Mouse (Mus musculus): Measurements from ENCODE around the gene Sh3bgrl3. TPM values are rescaled to one million over a fixed set of nuclear protein-coding genes. Genes with fewer than 3 reads are reported as not detected.

Gene Sh3bgrl3
- total RNA-seq, 2 experiments from 2014 or later: 271 to 295 TPM

DNA sequence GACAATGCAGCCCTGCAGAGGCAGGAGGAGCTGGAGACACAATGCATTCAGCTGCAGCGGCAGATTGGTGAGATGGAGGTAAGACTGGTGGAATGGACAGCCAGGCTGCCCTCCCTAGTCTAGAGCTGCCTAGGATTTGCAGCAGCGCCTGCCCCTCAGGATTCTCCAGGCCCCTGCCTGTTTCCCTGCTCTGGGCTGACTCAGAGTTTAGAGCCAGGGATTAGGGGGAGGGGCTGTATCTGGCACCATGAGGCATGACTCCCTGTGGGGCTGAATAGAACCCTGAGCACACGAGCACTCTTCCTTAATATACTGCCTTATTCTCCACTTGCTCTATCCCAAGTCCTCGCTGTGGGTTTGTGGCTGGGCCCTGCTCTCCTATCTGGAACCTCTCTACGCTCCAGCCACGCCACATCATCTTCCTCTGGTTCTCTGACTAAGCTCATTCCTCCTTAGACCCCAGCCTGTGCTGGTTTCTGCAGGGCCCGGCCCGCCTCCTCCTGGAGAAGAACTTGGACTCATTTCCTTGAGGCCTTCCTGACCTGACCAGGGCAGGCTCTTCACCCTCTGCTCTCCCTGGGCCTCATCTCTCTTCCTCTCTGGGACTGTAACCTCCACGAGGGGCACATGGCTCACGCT is 15.1 kb downstream of the Sh3bgrl3 start:
- DNase-seq (ENCODE audit: low spot score in 2 of 2): no peak

DNA sequence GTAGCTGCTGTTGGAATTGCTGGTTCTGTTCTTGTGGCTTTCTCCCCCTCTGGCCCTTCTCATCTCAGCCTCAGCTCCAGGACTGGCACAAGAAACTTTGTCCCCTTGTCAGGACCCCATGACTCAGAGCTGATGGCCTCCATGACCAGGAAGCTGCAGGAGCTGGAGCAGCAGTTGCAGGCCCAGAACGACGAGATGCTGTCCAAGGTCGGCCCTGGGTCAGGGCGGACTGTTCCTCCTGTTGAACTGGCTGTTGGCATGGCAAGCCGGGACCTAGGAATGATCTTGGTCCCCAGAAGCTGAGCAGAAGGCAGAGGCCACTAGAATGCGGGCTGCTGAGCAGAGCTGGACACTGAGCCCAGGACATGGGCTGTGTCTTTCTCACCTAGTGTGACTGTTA is 16.2 kb downstream of the Sh3bgrl3 start:
- no peak for DNase-seq (ENCODE audit: low spot score in 2 of 2)

DNA sequence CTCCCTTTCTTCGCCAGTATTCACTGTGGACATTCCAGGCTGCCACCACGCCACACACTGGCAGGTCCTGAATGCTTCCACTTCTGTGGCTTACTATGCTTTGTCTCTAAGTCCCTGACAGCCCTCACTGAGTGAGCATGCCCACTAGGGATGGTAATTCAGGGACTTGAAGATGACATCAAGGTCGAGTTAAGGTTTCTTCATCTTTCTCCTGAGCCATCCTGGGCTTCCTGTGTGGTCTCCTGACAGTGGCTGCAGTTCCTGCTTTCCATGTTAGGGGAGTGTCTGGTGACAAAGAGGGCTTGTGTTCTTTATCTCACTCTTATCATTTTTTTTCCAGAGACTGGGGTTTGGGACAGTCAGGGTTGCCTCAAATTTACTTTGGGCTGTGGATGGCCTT is 17.9 kb downstream of the Sh3bgrl3 start:
- no peak for DNase-seq (ENCODE audit: low spot score in 2 of 2)

DNA sequence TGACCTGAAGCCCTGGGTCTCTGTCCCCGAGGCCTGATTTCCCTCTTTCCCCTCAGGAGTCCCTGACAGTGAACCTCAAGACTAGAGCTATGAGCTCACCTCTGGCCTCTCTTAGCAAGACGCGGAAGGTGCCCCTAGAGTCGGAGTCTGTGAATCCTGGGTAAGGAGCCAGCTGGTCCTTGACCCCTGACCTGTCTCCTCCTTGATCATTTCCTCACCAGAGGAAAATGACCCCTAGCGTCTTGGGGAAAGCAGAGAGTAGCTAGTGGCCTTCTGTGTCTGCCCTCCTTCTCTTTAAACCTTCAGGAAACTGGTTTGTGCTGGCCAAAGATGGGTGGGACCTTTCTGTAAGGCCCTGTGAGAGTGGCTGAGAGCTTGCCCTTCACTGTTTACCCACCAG is 20.4 kb downstream of the Sh3bgrl3 start:
- DNase-seq (ENCODE audit: low spot score in 2 of 2): no peak

DNA sequence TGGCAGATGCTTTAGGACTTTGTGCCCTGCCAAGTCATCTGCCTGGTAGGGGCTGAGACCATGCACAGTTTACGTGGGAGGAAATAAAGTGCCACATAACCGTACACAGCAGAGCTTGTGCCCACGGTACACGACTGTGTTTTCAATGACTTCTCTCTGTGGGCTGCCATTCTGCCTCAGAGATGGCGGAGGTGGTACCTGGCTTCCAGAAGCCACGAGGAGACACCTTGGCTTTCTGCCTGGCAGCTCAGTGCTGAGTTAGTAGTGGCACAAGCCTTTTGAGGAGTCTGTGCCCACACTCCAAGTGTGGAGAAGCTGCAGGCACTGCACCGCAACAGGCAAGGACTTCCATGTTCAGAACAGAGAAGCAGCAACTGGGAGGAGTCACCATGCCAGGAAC is 20.9 kb downstream of the Sh3bgrl3 start:
- no peak for DNase-seq (ENCODE audit: low spot score in 2 of 2)

DNA sequence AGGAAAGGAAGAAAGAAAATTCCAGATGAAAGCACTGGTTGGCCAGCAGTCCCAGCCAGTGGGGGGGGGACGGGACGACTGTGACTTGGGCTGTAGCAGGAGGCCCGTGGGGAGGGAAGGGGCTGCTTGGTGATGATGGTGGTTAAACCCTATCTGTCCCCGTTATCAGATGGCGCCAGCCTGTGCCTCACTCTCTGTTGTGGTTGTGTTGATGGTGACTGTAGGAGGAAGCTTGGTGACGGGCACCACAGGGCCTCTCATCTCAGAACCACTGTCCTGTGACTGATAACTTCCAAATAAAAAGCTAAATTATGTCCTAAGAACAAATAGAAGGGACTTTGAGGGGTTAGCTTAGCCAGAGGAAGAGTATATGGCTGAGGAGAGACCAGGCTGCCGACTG is 22.5 kb downstream of the Sh3bgrl3 start:
- no peak for DNase-seq (ENCODE audit: low spot score in 2 of 2)

DNA sequence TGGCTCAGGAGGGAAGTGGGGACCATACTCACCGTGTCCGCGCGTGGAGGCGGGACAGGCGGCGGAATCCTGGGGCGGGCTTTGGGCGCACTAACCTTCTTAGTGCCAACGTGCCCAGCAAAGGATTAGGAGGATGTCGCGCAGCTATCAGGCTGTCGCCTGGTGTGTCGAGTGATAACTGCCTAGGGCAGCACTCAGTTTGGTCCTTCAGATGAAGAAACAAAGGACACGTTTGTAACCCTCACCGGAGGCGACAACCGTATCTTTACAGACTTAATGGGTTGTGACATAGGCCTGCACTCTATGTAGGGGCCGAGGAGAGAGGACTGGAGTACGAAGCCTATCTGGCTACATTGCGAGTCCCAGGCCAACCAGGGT is 25.9 kb downstream of the Sh3bgrl3 start:
- DNase-seq (ENCODE audit: low spot score in 2 of 2): no peak

DNA sequence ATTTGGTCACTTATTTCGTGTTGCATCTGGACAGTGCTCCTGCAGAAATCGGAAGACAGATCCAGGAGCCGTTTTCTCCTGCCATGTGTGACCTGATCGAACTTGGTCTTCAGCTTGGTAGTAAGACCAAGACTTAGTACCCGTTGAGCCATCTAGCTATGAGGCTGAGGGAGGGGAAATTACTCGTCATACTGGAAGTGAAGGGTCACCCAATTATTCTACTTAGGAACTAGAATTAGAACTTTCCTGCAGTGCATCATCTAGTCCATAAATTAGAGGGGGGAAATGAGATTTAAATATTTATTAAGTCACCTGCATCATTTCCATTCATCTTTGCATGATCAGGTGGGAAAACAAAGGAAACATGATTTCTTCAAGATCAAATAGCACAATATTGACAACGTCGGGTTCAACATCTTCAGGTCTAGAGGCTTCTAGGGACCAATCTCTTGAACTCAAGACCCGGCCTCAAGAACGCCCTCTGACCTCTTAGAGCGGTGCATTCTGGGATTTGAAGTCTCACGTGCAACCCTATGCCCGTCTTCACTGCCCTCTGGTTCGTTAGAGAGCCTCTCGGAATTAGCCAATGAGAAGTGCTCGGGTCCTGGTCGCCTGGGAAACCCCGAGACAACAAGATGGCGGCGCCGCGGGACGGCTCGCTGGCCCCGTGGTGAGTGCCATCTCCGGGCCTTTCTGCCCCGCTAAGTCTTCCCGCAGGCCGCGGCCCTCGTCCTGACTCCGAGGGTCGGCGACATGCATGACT is 26.4 kb downstream of the Sh3bgrl3 start, which contains the start of gene Ubxn11:
Gene Ubxn11, plus strand, starts transcription at position 592 of the 763 bp plus-strand sequence.
- peak; percentile 81 to 94 for DNase-seq (ENCODE audit: low spot score in 2 of 2)

DNA sequence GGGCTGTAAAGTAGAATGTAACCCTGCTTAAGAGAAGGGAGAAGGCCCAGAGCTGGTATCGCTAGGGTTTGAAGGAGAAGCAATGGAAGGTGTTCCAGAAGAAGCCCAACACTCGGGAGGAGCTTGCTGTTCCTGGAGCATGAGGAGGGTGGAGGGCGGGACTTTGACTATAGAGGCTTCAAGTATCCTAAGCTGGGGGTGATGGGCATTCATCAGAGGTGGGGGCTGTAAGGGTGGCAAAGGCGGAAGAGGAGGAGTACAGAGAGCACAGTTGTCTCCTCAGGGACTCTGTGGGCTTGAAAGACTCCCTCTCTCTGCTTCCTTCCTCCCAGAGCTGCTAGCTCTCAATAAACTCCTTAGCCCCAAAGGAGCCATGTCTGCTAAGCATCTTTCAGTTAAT is 28.3 kb downstream of the Sh3bgrl3 start:
- no peak for DNase-seq (ENCODE audit: low spot score in 2 of 2)

DNA sequence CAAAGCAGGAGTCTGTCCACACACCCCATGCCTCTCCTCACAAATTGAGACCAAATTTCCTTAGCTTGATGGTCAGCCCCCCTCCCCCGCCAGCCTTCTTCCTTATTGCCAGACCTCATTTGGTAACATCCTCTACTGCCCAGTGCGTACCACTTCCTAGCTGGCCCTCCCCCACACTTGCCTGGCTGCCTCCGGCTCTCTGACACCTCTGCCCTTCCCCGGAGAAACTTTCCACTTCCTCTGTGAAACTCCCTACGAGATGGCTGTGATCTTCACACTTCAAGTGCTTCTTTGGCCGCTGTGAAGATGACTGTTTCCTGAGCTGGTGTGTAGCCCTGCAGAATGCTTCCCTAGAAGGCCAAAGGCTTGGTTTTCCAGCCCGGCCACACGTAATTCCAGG is 30.0 kb downstream of the Sh3bgrl3 start:
- no peak for DNase-seq (ENCODE audit: low spot score in 2 of 2)

DNA sequence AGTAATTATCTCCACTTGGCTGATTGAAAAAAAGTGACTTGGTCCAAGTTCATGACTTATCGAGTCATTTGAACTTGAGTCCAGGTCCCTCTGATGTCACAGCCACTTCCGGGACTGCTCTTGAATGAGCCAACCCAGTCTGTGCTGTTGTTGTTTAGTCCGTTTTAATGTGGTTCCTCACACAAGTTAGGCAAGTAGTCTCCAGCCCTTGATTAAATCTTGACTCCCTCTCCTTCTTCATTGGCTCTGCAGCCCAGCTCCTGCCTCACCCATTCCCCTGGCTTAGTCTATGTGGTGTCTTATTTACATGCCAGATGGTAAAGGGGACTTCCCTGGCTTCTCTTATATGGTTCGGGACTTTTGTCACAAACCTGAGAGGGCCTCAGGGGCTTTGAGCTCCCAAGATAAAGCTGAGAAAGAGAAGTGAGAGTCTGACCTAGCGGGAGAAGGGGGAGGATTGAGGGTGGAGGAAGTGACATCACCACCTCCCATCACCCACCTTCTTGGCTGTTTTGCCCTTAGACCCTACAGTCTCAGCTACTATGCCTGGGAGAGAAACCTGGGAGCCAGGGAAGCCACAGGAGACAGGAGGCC is 31.5 kb downstream of the Sh3bgrl3 start:
- no peak for DNase-seq (ENCODE audit: low spot score in 2 of 2)

DNA sequence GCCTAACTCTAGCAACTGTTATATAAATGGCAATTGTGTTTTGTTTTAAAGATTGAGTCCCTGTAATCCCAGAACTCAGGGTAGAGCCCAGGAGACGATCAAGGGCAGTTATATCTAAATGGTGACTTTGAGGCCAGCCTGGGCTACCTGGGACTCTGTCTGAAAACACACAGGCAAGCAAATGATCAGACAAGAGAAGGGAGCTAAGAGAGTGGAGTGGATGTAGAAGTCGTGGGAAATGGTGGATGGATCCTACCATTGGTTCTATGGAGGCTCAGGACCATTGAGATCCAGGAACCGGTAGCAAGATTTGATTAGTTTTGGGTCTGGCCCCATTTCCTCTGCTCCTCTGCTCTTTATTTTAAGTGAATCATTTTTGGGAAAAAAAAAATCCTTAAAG is 32.5 kb downstream of the Sh3bgrl3 start:
- DNase-seq (ENCODE audit: low spot score in 2 of 2): no peak

DNA sequence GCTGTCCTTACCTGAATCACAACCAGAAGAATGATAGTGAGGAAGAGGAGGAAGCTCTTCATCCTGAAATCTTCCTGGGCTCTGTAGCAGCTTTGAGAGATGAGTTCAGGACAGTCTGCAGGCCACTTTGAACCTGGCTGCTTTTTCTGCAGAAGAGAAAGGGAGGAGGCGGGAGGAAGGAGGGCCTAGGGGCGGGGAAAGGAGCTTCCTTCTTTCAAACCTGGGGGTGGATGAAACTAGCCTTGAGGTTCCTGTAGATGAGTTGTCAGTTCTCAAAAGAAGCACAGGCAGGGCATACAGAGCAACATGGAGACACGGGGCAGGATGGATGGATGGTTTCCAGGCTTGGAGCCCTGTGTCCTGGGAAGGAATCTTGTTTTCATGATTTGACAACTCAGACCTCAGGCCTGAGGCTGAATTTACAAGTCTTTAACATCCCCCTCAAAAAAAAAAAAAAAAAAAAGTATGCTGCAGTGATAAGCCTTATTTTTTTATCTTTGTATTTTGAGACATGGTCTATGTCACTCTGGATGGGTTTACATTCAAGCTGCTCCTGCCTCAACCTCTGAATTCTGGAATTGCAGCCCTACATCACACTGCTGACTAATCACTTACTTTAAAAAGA is 33.6 kb downstream of the Sh3bgrl3 start, which contains the start of gene Cd52:
Gene Cd52, minus strand, starts transcription at position 160 of the 625 bp plus-strand sequence.
- DNase-seq (ENCODE audit: low spot score in 2 of 2): no peak

DNA sequence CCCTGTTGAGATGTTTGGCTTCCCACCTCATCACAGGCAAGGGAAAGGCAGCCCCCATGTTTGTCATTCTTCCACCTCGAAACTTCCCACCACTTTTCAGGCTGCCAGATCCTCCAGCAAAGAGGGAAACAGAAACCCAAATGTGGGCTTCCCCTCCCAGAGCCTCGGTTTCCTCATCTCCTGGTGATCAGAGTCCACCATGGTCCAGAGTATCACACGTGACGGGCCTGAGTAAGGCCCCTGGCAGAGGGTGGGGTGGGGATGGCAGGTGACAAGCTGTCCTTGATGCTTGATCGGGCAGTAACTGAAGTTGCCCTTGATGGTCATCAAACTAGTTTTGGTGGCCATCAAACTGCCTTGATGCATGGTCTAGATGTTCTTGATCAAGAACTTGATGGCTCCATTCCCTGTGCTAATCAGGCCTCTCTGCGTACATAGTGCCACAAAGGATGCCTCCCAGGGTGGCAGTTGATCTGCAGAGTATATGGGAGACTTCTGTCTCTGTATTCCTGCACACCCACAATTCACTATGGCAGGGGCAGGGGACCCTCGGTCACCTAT is 34.5 kb downstream of the Sh3bgrl3 start:
- DNase-seq (ENCODE audit: low spot score in 2 of 2): no peak

DNA sequence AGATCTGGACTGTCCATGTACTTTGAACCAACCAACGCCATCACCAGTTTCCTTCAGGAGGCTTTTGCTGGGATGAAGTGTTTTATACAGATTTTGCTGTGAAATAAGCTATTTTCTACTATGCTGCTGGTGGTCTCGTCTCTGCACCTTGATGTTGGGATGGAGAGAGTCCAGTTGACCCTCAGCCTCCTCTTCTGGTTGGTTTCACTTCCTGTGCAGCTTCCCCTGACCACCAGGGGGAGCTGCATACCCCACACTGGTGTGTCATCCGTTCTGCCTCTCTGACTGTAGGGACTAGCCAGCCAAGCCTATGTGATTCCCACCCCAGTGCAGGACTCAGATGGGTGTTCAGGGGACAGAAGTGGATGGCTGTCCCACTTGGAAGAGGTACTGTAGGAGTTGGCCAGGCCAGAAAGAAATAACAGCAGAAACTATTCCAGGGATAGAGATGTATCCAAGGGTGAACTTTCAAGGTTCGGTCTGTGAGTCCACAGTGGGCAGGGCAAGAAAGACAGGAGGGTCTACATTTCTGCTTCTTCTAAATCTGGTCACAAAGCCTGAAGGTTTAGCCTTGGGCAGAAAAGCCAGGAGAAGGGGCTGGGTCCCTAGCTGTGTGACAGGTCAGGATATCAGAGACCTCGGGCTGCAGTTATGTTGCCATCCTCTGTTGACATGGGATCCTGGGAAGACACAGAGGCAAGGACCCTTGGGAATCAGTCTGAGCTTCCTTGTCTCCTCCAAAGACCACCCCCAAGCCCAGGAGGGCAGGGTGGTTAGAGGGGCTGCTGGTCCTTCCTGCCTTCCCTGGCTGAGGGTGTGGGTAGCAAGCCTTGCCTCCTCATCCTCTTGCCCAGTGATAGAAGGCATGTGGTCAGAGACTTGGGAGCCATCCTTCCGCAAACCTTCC is 36.0 kb downstream of the Sh3bgrl3 start:
- peak in 1 of 2 experiments; percentile 28 for DNase-seq (ENCODE audit: low spot score in 2 of 2)

DNA sequence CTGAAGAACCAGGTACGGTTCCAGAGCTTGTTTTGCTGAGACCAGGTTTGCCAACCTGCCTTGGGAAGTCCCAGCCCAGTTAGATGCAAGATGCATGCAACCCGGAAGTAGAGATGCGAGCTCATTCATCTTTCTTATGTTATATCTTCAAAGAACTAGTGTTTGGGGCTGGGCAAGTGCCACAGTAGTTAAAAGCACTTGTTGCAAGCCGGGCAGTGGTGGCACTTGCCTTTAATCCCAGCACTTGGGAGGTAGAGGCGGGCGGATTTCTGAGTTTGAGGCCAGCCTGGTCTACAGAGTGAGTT is 37.4 kb downstream of the Sh3bgrl3 start:
- no peak for DNase-seq (ENCODE audit: low spot score in 2 of 2)

DNA sequence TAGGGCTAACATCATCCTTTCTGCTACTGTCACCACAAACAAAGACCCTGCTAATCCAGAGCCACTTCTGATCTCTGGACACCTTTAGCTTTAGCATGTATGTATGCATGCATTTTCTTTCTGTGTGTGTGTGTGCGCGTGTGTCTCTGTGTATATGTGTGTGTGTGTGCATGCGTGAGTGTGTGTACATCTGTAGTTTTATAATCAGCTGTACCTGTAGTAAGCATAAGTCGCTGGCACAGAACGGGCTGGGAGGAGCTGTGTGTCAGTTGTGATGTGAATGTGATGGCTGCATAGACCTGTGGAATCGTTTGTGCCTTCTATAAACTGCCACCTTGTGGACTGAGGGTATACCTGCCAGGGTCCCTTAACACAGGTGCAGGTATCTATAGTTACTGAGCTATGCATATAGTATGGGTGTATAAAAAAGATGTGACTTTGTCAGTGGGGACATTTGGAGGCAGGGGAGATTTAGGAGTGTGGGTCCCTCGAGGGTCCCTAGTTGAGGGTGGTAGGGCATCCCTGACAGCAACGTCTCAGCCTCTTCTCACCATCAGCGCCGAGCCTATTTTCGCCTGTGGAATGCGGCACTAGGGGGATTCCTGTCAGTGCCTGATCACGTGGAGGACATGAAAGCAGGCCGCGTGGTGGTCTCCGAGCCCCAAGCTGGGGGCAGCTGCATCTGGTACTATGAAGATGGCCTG is 37.9 kb downstream of the Sh3bgrl3 start:
- no peak for DNase-seq (ENCODE audit: low spot score in 2 of 2)

DNA sequence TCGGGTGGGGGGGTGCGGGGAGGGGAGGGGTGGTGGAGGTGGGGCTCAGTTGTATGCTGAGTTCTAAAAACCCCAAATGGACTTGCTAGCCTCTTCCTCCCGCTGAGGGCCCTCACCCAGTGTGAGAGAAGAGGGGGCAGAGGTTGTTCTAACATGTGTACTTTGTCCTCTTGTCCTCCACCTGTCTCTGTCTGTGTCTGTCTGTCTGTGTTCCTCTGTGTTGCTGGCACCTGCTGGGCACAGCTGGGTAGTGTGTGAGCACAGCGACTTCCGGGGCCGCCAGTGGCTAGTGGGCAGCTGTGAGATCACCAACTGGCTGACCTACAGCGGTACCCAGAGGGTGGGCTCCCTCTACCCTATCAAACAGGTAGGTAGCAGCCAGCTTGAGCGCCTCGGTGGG is 39.6 kb downstream of the Sh3bgrl3 start:
- no peak for DNase-seq (ENCODE audit: low spot score in 2 of 2)

DNA sequence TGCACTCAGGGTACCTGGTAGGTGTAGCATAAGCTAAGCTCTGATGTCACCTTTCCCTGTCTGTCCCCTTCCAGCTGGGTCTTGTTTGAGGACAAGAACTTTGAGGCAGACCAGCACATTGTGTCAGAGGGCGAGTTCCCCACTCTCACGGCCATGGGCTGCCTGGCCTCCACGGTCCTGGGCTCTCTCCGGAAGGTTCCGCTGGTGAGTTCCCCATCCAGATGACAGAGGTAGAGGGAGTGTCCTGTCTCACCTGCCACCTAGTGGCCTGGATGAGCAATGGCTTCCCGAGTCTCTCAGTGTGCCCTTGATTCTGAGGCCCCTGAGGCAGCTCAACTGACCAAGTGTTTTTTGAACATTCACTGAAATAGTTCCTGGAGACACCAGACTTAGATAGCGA is 41.2 kb downstream of the Sh3bgrl3 start:
- DNase-seq (ENCODE audit: low spot score in 2 of 2): no peak

DNA sequence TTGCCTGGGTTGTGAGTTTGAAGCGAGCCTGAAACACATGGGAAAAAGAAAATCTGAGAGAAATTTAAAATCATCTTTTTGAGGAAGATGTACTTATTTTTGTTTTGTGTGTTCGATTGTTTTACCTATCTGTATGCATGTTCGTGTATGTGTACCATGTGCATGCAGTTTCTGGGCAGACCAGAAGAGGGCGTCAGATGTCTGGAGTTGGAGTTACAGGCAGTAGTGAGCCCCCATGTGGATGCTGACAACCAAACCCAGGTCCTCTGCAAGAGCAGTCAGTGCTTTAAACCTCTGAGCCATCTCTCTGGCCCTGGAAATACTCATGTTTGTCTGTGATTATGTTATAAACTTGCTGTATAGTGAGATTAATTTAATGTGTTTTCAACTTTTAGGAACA is 43.6 kb downstream of the Sh3bgrl3 start:
- no peak for DNase-seq (ENCODE audit: low spot score in 2 of 2)

All from layer of hippocampus, postnatal 14 days (tissue).